Mouse (Mus musculus) cerebellum, adult 9-10 months (tissue): ENCODE measurements around the gene Olfr1232.

ENCODE experiments used
- DNase-seq: peaks from one replicate; pipeline ENCODE4 v3.0.0; 2022

Olfr1232 gene

DNA sequence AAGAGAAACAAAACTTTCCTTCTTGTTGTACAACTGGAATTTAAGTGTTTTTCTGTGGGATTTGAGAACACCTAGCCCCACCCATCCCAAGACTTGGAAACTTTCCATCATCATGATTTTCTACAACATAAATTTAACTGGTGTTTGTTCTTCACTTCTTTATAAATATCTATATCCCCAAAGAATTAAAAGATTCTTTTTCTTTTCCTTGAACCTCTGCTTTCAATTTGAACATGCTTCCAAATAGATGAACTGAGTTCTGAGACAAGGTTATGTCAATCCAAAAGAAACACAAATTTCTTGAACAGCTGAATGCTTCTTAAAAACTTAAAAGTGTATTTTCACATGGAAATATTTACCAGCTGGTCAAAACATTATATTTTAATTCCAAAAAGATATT lies at the start of gene Olfr1232:
TSS of gene Olfr1232 (minus strand) at position 101 of the 400 bp plus-strand sequence.
- no peak for DNase-seq

DNA sequence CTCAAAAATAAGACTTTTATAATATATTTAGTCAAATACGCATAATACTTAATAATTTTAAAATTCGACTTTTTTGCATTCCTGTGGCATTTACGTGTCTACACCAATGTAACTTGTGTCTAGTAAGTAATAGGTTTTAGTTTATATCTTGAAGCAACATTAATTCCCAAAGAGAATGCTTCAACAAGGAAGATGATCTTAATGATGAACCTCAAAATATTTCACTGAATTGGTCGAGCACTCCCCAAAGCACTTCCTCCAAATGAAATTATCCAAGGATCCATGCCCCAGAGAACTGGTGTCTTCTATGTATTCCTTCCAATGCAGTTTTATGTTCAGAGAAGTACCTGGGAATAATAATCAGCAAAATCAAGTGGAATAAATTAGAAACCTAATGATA lies 35.3 kb upstream of the Olfr1232 start, which contains the start of gene Olfr1234:
TSS of gene Olfr1234 (minus strand) at position 101 of the 400 bp plus-strand sequence.
- DNase-seq, result no peak

DNA sequence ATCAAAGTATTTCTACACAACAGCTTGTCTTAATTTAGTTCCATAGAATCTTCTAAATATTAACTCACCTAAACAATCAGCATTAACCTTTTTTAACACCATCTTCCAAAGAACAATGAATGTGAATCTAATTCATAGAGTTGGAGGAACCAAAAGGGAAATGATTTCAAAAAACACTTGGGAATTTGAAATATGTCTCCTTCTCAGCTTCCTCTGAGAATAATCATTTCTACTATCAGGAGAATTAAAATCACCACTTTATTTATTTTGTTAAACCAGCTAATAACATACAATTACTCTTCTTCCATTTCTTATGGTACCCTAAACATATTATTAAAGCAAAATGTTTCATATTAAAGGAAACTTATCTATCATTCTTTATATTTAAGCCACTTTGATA lies 12.8 kb upstream of the Olfr1232 start, which contains the start of gene Olfr1233:
TSS of gene Olfr1233 (minus strand) at position 101 of the 400 bp plus-strand sequence.
- DNase-seq, result no peak

DNA sequence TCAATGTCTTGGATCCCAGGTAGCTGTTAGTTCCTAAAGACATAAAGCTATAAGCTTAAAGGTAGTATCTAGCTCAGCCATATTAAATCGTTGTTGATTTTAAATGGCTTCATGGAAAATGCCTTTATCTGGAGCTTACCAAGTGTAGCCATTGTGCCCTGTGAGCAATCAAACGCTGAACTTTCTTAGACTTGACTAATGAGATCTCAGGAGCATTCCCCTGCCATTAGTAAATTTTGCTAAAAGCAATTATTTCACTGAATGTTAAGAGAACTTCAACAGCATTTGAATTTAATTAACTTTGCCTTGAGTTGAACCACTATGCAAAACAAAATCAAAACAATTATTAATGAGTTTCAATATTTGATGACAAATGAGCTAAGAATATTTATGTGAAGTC lies 22.5 kb downstream of the Olfr1232 start, which contains the start of gene Olfr1231:
TSS of gene Olfr1231 (minus strand) at position 101 of the 400 bp plus-strand sequence.
- DNase-seq, result no peak

DNA sequence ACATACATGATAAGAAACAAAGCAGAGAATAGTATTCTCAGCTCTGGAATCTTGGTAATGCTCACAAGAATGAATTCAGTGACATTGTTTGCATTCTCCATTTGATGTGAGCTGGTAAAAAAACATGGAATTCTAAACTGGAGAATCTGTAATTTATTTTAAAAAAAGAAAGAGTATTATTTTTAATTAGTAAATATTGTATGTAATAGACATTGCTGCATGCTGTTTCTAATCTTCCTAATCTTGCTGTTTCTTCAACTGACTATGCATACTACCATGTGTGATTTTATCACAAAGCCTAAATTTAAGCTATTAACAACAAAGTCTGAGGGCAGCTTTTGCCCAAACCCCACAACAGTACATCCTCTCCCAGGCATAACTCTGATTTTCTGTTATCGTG lies 32.3 kb downstream of the Olfr1232 start, which contains the start of gene Olfr1230:
TSS of gene Olfr1230 (minus strand) at position 101 of the 400 bp plus-strand sequence.
- DNase-seq, result no peak

DNA sequence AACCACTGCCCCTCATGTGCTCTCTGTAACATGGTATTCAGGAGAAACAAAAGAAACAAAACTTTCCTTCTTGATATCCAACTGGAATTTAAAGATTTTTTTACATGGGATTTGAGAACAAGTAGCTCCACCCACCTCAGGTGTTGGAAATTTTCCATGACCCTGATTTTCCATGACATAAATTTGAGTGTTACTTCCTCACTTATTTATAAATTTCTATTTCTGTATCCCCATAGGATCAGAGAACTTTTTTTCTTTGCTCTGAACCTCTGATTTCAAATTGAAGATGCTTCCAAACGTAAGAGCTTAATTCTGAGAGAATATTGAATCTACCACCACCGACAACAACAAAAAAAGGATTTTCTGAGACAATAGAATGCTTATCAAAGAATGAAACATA lies 41.6 kb downstream of the Olfr1232 start, which contains the start of gene Olfr1229:
TSS of gene Olfr1229 (minus strand) at position 101 of the 400 bp plus-strand sequence.
- DNase-seq, result no peak
